Mouse (Mus musculus): Measurements from ENCODE around the gene Adtrp.

Gene Adtrp

GRCm38 (mm10) chr13:41779603-41780180 lies 67.8 kb downstream of the Adtrp start:
- no peak for DNase-seq

GRCm38 (mm10) chr13:41773812-41774376 lies 73.6 kb downstream of the Adtrp start:
- DNase-seq: no peak

- no peak for DNase-seq
Measured at GRCm38 (mm10) chr13:41771061-41771460, 76.4 kb downstream of the Adtrp start.

- no peak for DNase-seq
Measured at GRCm38 (mm10) chr13:41767941-41768340, 79.5 kb downstream of the Adtrp start.

- no peak for DNase-seq
Measured at GRCm38 (mm10) chr13:41761986-41762385, 85.5 kb downstream of the Adtrp start.

GRCm38 (mm10) chr13:41760484-41760883 lies 87.0 kb downstream of the Adtrp start:
- DNase-seq: no peak

- DNase-seq: no peak
Measured at GRCm38 (mm10) chr13:41758550-41759465, 88.7 kb downstream of the Adtrp start.

- DNase-seq: no peak
Measured at GRCm38 (mm10) chr13:41753114-41753513, 94.4 kb downstream of the Adtrp start.

GRCm38 (mm10) chr13:41750481-41750880 lies 97.0 kb downstream of the Adtrp start:
- DNase-seq: no peak

- DNase-seq: no peak
Measured at GRCm38 (mm10) chr13:41748866-41749265, 98.6 kb downstream of the Adtrp start.

- no peak for DNase-seq
Measured at GRCm38 (mm10) chr13:41747691-41748090, 99.8 kb downstream of the Adtrp start.

GRCm38 (mm10) chr13:41746971-41747615 lies 100.4 kb downstream of the Adtrp start:
- DNase-seq: peak; percentile 18 to 67

GRCm38 (mm10) chr13:41740456-41741085 lies 106.9 kb downstream of the Adtrp start:
- DNase-seq: no peak

GRCm38 (mm10) chr13:41737628-41738309 lies 109.7 kb downstream of the Adtrp start:
- no peak for DNase-seq

GRCm38 (mm10) chr13:41729660-41730059 lies 117.8 kb downstream of the Adtrp start:
- DNase-seq: no peak

GRCm38 (mm10) chr13:41727803-41728202 lies 119.7 kb downstream of the Adtrp start:
- DNase-seq: no peak

- DNase-seq: no peak
Measured at GRCm38 (mm10) chr13:41719331-41719730, 128.2 kb downstream of the Adtrp start.

GRCm38 (mm10) chr13:41718051-41718450 lies 129.4 kb downstream of the Adtrp start:
- DNase-seq: no peak
